Comparison of ENCODE assay signal across 31 mouse cellular contexts in the genomic region with DNA sequence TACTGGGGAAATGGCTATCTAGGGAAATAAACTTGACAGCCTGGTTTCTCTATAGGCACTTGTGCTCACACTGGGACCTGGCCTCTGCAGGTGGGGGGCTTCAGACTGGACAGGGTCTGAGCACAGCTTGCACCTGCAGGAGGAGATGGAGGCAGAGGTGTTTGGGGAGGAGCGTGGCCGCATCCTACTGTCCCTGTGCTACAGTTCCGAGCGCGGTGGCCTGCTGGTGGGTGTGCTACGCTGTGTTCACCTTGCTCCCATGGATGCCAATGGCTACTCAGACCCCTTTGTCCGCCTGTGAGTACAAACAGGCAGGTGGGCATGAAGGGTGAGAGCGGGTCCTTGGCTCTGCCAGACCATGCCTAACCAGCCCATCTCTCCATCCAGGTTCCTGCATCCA. TPM values are rescaled to one million over a fixed set of nuclear protein-coding genes. Genes with fewer than 3 reads are reported as not detected.
DNase-seq lines count a peak whose midpoint lies in the region; ATAC-seq lines count a peak whose summit lies in the region.
"Had no signal": no experiment of that assay in that cellular context is flagged by ENCODE, and none has a peak within 500 bp of the region (broad histone marks: within the 10 kb centered on the region; RNA-seq: fewer than 3 reads in every experiment).

No protein-coding gene starts in this region.

- WGBS in embryonic facial prominence, embryonic 14.5 days, result 94% methylated on average over 8 of the region's 8 CpGs
- 92% methylated on average over 8 of the region's 8 CpGs for WGBS in embryonic facial prominence, embryonic 10.5 days
- 89% methylated on average over 8 of the region's 8 CpGs for WGBS in heart, embryonic 13.5 days
- 97% methylated on average over 8 of the region's 8 CpGs for WGBS in heart, embryonic 11.5 days (ENCODE audit: insufficient replicate concordance)

- no peak overlapping the region for H3K4me2 ChIP-seq in embryonic facial prominence, embryonic 14.5 days (ENCODE audit: low read depth, low read length)
- no peak overlapping the region for H3K4me2 ChIP-seq in heart, embryonic 13.5 days
- H3K4me2 ChIP-seq in heart, embryonic 11.5 days, result no peak overlapping the region
- H3K4me2 ChIP-seq: embryonic facial prominence, embryonic 15.5 days; hindbrain, embryonic 12.5 days; hindbrain, embryonic 15.5 days had no signal

- no peaks in the 10 kb centered on the region for H3K9me3 ChIP-seq in embryonic facial prominence, embryonic 14.5 days (ENCODE audit: control insufficient read depth, low read length)
- H3K9me3 ChIP-seq in embryonic facial prominence, embryonic 10.5 days, result no peaks in the 10 kb centered on the region
- no peaks in the 10 kb centered on the region for H3K9me3 ChIP-seq in heart, embryonic 13.5 days
- no peaks in the 10 kb centered on the region for H3K9me3 ChIP-seq in heart, embryonic 11.5 days (replicated peaks; ENCODE audit: control insufficient read depth, low read length)
- H3K9me3 ChIP-seq: embryonic facial prominence, embryonic 15.5 days; G1E; hindbrain, embryonic 12.5 days; hindbrain, embryonic 15.5 days had no signal

- H3K27me3 ChIP-seq in embryonic facial prominence, embryonic 14.5 days (replicated peaks; ENCODE audit: control insufficient read depth, insufficient read depth, low read length), result no peaks in the 10 kb centered on the region
- no peaks in the 10 kb centered on the region for H3K27me3 ChIP-seq in embryonic facial prominence, embryonic 10.5 days (replicated peaks; ENCODE audit: low read depth, poor library complexity, severe bottlenecking)
- H3K27me3 ChIP-seq in heart, embryonic 13.5 days (replicated peaks), result no peaks in the 10 kb centered on the region
- H3K27me3 ChIP-seq in heart, embryonic 11.5 days (ENCODE audit: control insufficient read depth, insufficient read depth, low read length), result no peaks in the 10 kb centered on the region
- H3K27me3 ChIP-seq: CH12.LX; embryonic facial prominence, embryonic 15.5 days; hindbrain, embryonic 12.5 days; hindbrain, embryonic 15.5 days; Patski had no signal

- no peak overlapping the region for H3K27ac ChIP-seq in embryonic facial prominence, embryonic 14.5 days (replicated peaks; ENCODE audit: low read depth, low read length)
- H3K27ac ChIP-seq in embryonic facial prominence, embryonic 10.5 days (replicated peaks), result no peak overlapping the region
- H3K27ac ChIP-seq in heart, embryonic 13.5 days (replicated peaks), result 0 out of 2 replicates have a peak overlapping the region, but pooled peaks have one; percentile 98
- H3K27ac ChIP-seq in heart, embryonic 11.5 days (ENCODE audit: low read depth, low read length), result no peak overlapping the region
- H3K27ac ChIP-seq: embryonic facial prominence, embryonic 15.5 days; hindbrain, embryonic 12.5 days; hindbrain, embryonic 15.5 days had no signal

- DNase-seq in embryonic facial prominence, embryonic 14.5 days (ENCODE audit: low spot score), result no peak
- DNase-seq in embryonic facial prominence, embryonic 10.5 days (ENCODE audit: low spot score), result no peak
- peak; percentile 4 for DNase-seq in thymus, postnatal 4 days
- DNase-seq in thymus, postnatal 10 days (ENCODE audit: low spot score in 2 of 2), result no peak
- DNase-seq: adrenal gland, postnatal 10 days; adrenal gland, postnatal 36 days; B cell, adult 2 months; cerebellum, adult 2 months; cerebellum, postnatal 10 days; cerebellum, postnatal 36 days; embryo, embryonic 11 days; forebrain, postnatal 0 days; gastrocnemius, postnatal 25 days; heart, postnatal 10 days; kidney, adult 2 months had no signal

- no peak overlapping the region for H3K4me3 ChIP-seq in embryonic facial prominence, embryonic 14.5 days (ENCODE audit: low read depth, low read length)
- no peak overlapping the region for H3K4me3 ChIP-seq in embryonic facial prominence, embryonic 10.5 days
- no peak overlapping the region for H3K4me3 ChIP-seq in heart, embryonic 13.5 days
- no peak overlapping the region for H3K4me3 ChIP-seq in heart, embryonic 11.5 days (ENCODE audit: low read depth, low read length)
- H3K4me3 ChIP-seq: embryonic facial prominence, embryonic 15.5 days; hindbrain, embryonic 12.5 days; hindbrain, embryonic 15.5 days had no signal

- H3K36me3 ChIP-seq in embryonic facial prominence, embryonic 14.5 days (ENCODE audit: control insufficient read depth, insufficient read depth, low read length), result peaks cover 40% of the 10 kb centered on the region
- H3K36me3 ChIP-seq in embryonic facial prominence, embryonic 10.5 days (replicated peaks), result peaks cover 65% of the 10 kb centered on the region
- peaks cover 66% of the 10 kb centered on the region for H3K36me3 ChIP-seq in heart, embryonic 13.5 days
- H3K36me3 ChIP-seq in heart, embryonic 11.5 days (ENCODE audit: control insufficient read depth, insufficient read depth, low read length), result peaks cover 29% of the 10 kb centered on the region

- peaks cover 4% of the 10 kb centered on the region; the same call in 1 of the 2 replicates for H3K4me1 ChIP-seq in embryonic facial prominence, embryonic 14.5 days (ENCODE audit: control insufficient read depth, insufficient read depth, low read length)
- peaks cover 13% of the 10 kb centered on the region for H3K4me1 ChIP-seq in embryonic facial prominence, embryonic 10.5 days
- H3K4me1 ChIP-seq in heart, embryonic 13.5 days, result peaks cover 49% of the 10 kb centered on the region
- H3K4me1 ChIP-seq in heart, embryonic 11.5 days (ENCODE audit: control insufficient read depth, insufficient read depth, low read length), result peaks cover 39% of the 10 kb centered on the region

- 0 out of 2 replicates have a peak overlapping the region, but pooled peaks have one; percentile 8 for H3K9ac ChIP-seq in embryonic facial prominence, embryonic 14.5 days (ENCODE audit: low read depth, low read length)
- H3K9ac ChIP-seq in heart, embryonic 13.5 days, result 0 out of 2 replicates have a peak overlapping the region, but pooled peaks have one; percentile 8
- H3K9ac ChIP-seq in heart, embryonic 11.5 days (ENCODE audit: low read depth, low read length), result no peak overlapping the region
- H3K9ac ChIP-seq: embryonic facial prominence, embryonic 15.5 days; forebrain, postnatal 0 days; hindbrain, embryonic 12.5 days; hindbrain, embryonic 15.5 days had no signal

- ATAC-seq in embryonic facial prominence, embryonic 14.5 days (ENCODE audit: low read depth), result no peak
- no peak for ATAC-seq in heart, embryonic 13.5 days (ENCODE audit: extremely low read depth, insufficient number of reproducible peaks, low FRiP score, low TSS enrichment)
- no peak for ATAC-seq in heart, embryonic 11.5 days (replicated peaks; ENCODE audit: insufficient number of reproducible peaks, low FRiP score, low TSS enrichment)
- ATAC-seq: forebrain, embryonic 14.5 days; forebrain, postnatal 0 days; intestine, postnatal 0 days; Patski had no signal

RNA-seq across cellular contexts. Expression of a gene that starts 2.9 kb away (rescaled TPM):
- polyA plus RNA-seq in embryonic facial prominence, embryonic 14.5 days (2014; fragmentation: Nextera tagmentation; extraction: Ambion mirVana), result 2.5 and 3.4 TPM in 2 replicates
- polyA plus RNA-seq in embryonic facial prominence, embryonic 10.5 days (2016; fragmentation: Nextera tagmentation; extraction: Ambion mirVana), result 4.7 and 5.7 TPM in 2 replicates
- polyA plus RNA-seq in heart, embryonic 13.5 days (2015; fragmentation: Nextera tagmentation; extraction: Ambion mirVana), result 80.5 and 99.3 TPM in 2 replicates
- polyA plus RNA-seq in heart, embryonic 11.5 days (2014; fragmentation: Nextera tagmentation; extraction: Ambion mirVana), result 64.5 and 65.9 TPM in 2 replicates

RNA-seq across cellular contexts. Expression of a gene that starts 5.5 kb away (rescaled TPM):
- polyA plus RNA-seq in embryonic facial prominence, embryonic 14.5 days (2014; fragmentation: Nextera tagmentation; extraction: Ambion mirVana), result 1.4 and 1.6 TPM in 2 replicates
- 4.5 and 4.6 TPM in 2 replicates for polyA plus RNA-seq in embryonic facial prominence, embryonic 10.5 days (2016; fragmentation: Nextera tagmentation; extraction: Ambion mirVana)
- polyA plus RNA-seq in heart, embryonic 13.5 days (2015; fragmentation: Nextera tagmentation; extraction: Ambion mirVana), result 4.1 and 5.4 TPM in 2 replicates
- 2.3 and 2.5 TPM in 2 replicates for polyA plus RNA-seq in heart, embryonic 11.5 days (2014; fragmentation: Nextera tagmentation; extraction: Ambion mirVana)

RNA-seq across cellular contexts. Expression of a gene that starts 5.6 kb away (rescaled TPM):
- polyA plus RNA-seq in embryonic facial prominence, embryonic 14.5 days (2014; fragmentation: Nextera tagmentation; extraction: Ambion mirVana), result 25.8 and 29.5 TPM in 2 replicates
- polyA plus RNA-seq in embryonic facial prominence, embryonic 10.5 days (2016; fragmentation: Nextera tagmentation; extraction: Ambion mirVana), result 30.6 and 31.6 TPM in 2 replicates
- polyA plus RNA-seq in heart, embryonic 13.5 days (2015; fragmentation: Nextera tagmentation; extraction: Ambion mirVana), result 51.7 and 60.0 TPM in 2 replicates
- polyA plus RNA-seq in heart, embryonic 11.5 days (2014; fragmentation: Nextera tagmentation; extraction: Ambion mirVana), result 48.0 and 48.8 TPM in 2 replicates

RNA-seq across cellular contexts. Expression of a gene that starts 6.6 kb away (rescaled TPM):
- 188 and 199 TPM in 2 replicates for polyA plus RNA-seq in embryonic facial prominence, embryonic 14.5 days (2014; fragmentation: Nextera tagmentation; extraction: Ambion mirVana)
- polyA plus RNA-seq in embryonic facial prominence, embryonic 10.5 days (2016; fragmentation: Nextera tagmentation; extraction: Ambion mirVana), result 211 and 217 TPM in 2 replicates
- 407 and 462 TPM in 2 replicates for polyA plus RNA-seq in heart, embryonic 13.5 days (2015; fragmentation: Nextera tagmentation; extraction: Ambion mirVana)
- polyA plus RNA-seq in heart, embryonic 11.5 days (2014; fragmentation: Nextera tagmentation; extraction: Ambion mirVana), result 369 and 417 TPM in 2 replicates

RNA-seq across cellular contexts. Expression of a gene that starts 13.4 kb away (rescaled TPM):
- 0.10 TPM in 1 of 2 replicates, not detected in the other for polyA plus RNA-seq in embryonic facial prominence, embryonic 14.5 days (2014; fragmentation: Nextera tagmentation; extraction: Ambion mirVana)
- polyA plus RNA-seq in embryonic facial prominence, embryonic 10.5 days (2016; fragmentation: Nextera tagmentation; extraction: Ambion mirVana), result 0.21 and 1.0 TPM in 2 replicates
- polyA plus RNA-seq in heart, embryonic 13.5 days (2015; fragmentation: Nextera tagmentation; extraction: Ambion mirVana), result not detected in 2 replicates
- 0.11 TPM in 1 of 2 replicates, not detected in the other for polyA plus RNA-seq in heart, embryonic 11.5 days (2014; fragmentation: Nextera tagmentation; extraction: Ambion mirVana)
- polyA plus RNA-seq: cortical plate, adult 2 months; embryonic facial prominence, embryonic 11.5 days; embryonic facial prominence, embryonic 15.5 days; forebrain, embryonic 11.5 days; forebrain, embryonic 14.5 days; forebrain, postnatal 0 days; frontal cortex, adult 2 months; G1E; gonadal fat pad, adult 2 months; heart, embryonic 14.5 days had no signal
